Mouse (Mus musculus) heart, embryonic 15.5 days (tissue): Measurements from ENCODE around the gene Xrcc1. TPM values are rescaled to one million over a fixed set of nuclear protein-coding genes. Genes with fewer than 3 reads are reported as not detected.
A peak's percentile ranks its signal among the peaks of the same experiment; 100 is the strongest.
"Not testable (repeated sequence)": the region's sequence is repeated elsewhere in the genome, so short reads cannot be mapped to it uniquely, and the experiment has no call there.

Source experiments
- ATAC-seq: fragments of 200-750 bp; cut with Nextera tagmentation; replicated peaks from 2 replicates; pipeline ENCODE4 v1.8.0; 2017; ENCODE audit warnings: low read depth, moderate TSS enrichment; ENCODE audit not compliant: insufficient number of reproducible peaks, insufficient read depth, low FRiP score
- H3K27ac ChIP-seq: fragments of 300-500 bp; sonication (generic); 2 replicates; pipeline ENCODE4 v1.5.1; 2015; ENCODE audit warnings: mild to moderate bottlenecking, inconsistent platforms
- H3K27me3 ChIP-seq: fragments of 300-500 bp; sonication (generic); 2 replicates; pipeline ENCODE4 v1.6.1; 2015; ENCODE audit warnings: inconsistent platforms
- H3K36me3 ChIP-seq: fragments of 300-500 bp; sonication (generic); 2 replicates; pipeline ENCODE4 v1.6.1; 2015; ENCODE audit warnings: mild to moderate bottlenecking, inconsistent platforms
- H3K4me1 ChIP-seq: fragments of 300-500 bp; sonication (generic); replicated peaks from 2 replicates; pipeline ENCODE4 v1.6.1; 2015; ENCODE audit warnings: inconsistent platforms
- H3K4me2 ChIP-seq: fragments of 300-500 bp; sonication (generic); 2 replicates; pipeline ENCODE4 v1.6.1; 2015; ENCODE audit warnings: inconsistent platforms, mild to moderate bottlenecking, moderate library complexity
- H3K4me3 ChIP-seq: fragments of 300-500 bp; sonication (generic); 2 replicates; pipeline ENCODE4 v1.5.1; 2015; ENCODE audit warnings: mild to moderate bottlenecking, inconsistent platforms
- H3K9ac ChIP-seq: fragments of 300-500 bp; sonication (generic); 2 replicates; pipeline ENCODE4 v1.6.1; 2015; ENCODE audit warnings: mild to moderate bottlenecking, inconsistent platforms
- H3K9me3 ChIP-seq: fragments of 300-500 bp; sonication (generic); replicated peaks from 2 replicates; pipeline ENCODE4 v1.6.1; 2016; ENCODE audit warnings: inconsistent platforms
- WGBS: fragments of 180-500 bp; shearing (Covaris S2); methylation state at CpG from one replicate; pipeline ENCODE4 v1.1.7; 2015; ENCODE audit warnings: mixed read lengths; 5-methylcytosine and 5-hydroxymethylcytosine counted together
- polyA plus RNA-seq: library from polyadenylated mRNA; unstranded; fragments of >200 nt; fragmentation: Nextera tagmentation; extraction: Ambion mirVana; gene quantifications from 2 replicates; pipeline ENCODE4 v1.2.1, GENCODE M21; 2015

Gene Xrcc1
- polyA plus RNA-seq, 1 experiment from 2014 or later, result 56.6 TPM

- Histone ChIP-seq H3K9me3 (no peaks in the 10 kb centered on the region), H3K27me3 (peaks cover 8% of the 10 kb centered on the region; the same call in 1 of the 2 replicates), H3K4me2 (peak overlapping the region; percentile 87), H3K9ac (peak overlapping the region; percentile 90), H3K4me3 (peak overlapping the region; percentile 67), H3K4me1 (peaks cover 33% of the 10 kb centered on the region), H3K27ac (peak overlapping the region; percentile 99), H3K36me3 (no peaks in the 10 kb centered on the region)
- ATAC-seq, result no peak
- WGBS, result 2% methylated on average over 20 of the region's 20 CpGs
These were observed 38.4 kb upstream of the Xrcc1 start for GRCm38 (mm10) chr7:24507726-24508114.

GRCm38 (mm10) chr7:24512355-24512754, 33.7 kb upstream of the Xrcc1 start, which contains the start of gene AC161166.1:
AC161166.1 (minus strand) TSS chr7:24512455.
- no peak within 1 kb of the TSS for H3K27ac ChIP-seq
- no peak within 1 kb of the TSS for H3K4me3 ChIP-seq
- H3K36me3 ChIP-seq, result peaks cover 7% of the 10 kb centered on the region; the same call in 1 of the 2 replicates
- H3K27me3 ChIP-seq, result no peaks in the 10 kb centered on the region
- H3K4me1 ChIP-seq, result peaks cover 8% of the 10 kb centered on the region; the same call in 1 of the 2 replicates
- no peak within 1 kb of the TSS for H3K4me2 ChIP-seq
- 94% methylated on average over 7 of the region's 7 CpGs for WGBS
- ATAC-seq, result no peak
- H3K9ac ChIP-seq, result no peak within 1 kb of the TSS
- H3K9me3 ChIP-seq, result no peaks in the 10 kb centered on the region

- not testable (repeated sequence) for H3K4me1 ChIP-seq, H3K9ac ChIP-seq, H3K27me3 ChIP-seq, H3K27ac ChIP-seq, H3K4me3 ChIP-seq, H3K4me2 ChIP-seq, H3K9me3 ChIP-seq, H3K36me3 ChIP-seq, ATAC-seq
- 78% methylated on average over 8 of the region's 8 CpGs for WGBS
These were observed 29.8 kb upstream of the Xrcc1 start for GRCm38 (mm10) chr7:24516319-24516718.

GRCm38 (mm10) chr7:24517077-24517476, 29.0 kb upstream of the Xrcc1 start:
- no peak for ATAC-seq
- Histone ChIP-seq H3K4me1 (no peaks in the 10 kb centered on the region), H3K4me2 (no peak overlapping the region), H3K27me3 (no peaks in the 10 kb centered on the region), H3K4me3 (no peak overlapping the region), H3K9ac (no peak overlapping the region), H3K36me3 (peaks cover 7% of the 10 kb centered on the region; the same call in 1 of the 2 replicates), H3K9me3 (no peaks in the 10 kb centered on the region), H3K27ac (no peak overlapping the region)
- WGBS, result 60% methylated on average over 5 of the region's 5 CpGs

GRCm38 (mm10) chr7:24517654-24518053, 28.4 kb upstream of the Xrcc1 start:
- Histone ChIP-seq H3K27me3 (no peaks in the 10 kb centered on the region), H3K4me1 (no peaks in the 10 kb centered on the region), H3K4me2 (no peak overlapping the region), H3K4me3 (no peak overlapping the region), H3K27ac (no peak overlapping the region), H3K36me3 (peaks cover 7% of the 10 kb centered on the region; the same call in 1 of the 2 replicates), H3K9ac (no peak overlapping the region), H3K9me3 (no peaks in the 10 kb centered on the region)
- ATAC-seq, result no peak
- 60% methylated on average over 6 of the region's 6 CpGs for WGBS

GRCm38 (mm10) chr7:24519130-24519529, 27.0 kb upstream of the Xrcc1 start:
- no peaks in the 10 kb centered on the region for H3K9me3 ChIP-seq
- no peak overlapping the region for H3K27ac ChIP-seq
- no peaks in the 10 kb centered on the region for H3K27me3 ChIP-seq
- peaks cover 7% of the 10 kb centered on the region; the same call in 1 of the 2 replicates for H3K36me3 ChIP-seq
- no peak overlapping the region for H3K4me2 ChIP-seq
- H3K4me1 ChIP-seq, result no peaks in the 10 kb centered on the region
- 53% methylated on average over 3 of the region's 3 CpGs for WGBS
- no peak overlapping the region for H3K9ac ChIP-seq
- H3K4me3 ChIP-seq, result no peak overlapping the region
- no peak for ATAC-seq

GRCm38 (mm10) chr7:24520054-24520453, 26.0 kb upstream of the Xrcc1 start:
- not testable (repeated sequence) for ATAC-seq, H3K9ac ChIP-seq, H3K4me1 ChIP-seq, H3K4me2 ChIP-seq, H3K27ac ChIP-seq, H3K9me3 ChIP-seq, H3K36me3 ChIP-seq, H3K27me3 ChIP-seq, H3K4me3 ChIP-seq
- 84% methylated on average over 10 of the region's 10 CpGs for WGBS

- H3K36me3 ChIP-seq, result no peaks in the 10 kb centered on the region
- no peak overlapping the region for H3K9ac ChIP-seq
- no peaks in the 10 kb centered on the region for H3K4me1 ChIP-seq
- no peak overlapping the region for H3K27ac ChIP-seq
- no peak overlapping the region for H3K4me3 ChIP-seq
- H3K27me3 ChIP-seq, result no peaks in the 10 kb centered on the region
- WGBS, result 48% methylated on average over 5 of the region's 5 CpGs
- H3K9me3 ChIP-seq, result no peaks in the 10 kb centered on the region
- no peak for ATAC-seq
- H3K4me2 ChIP-seq, result no peak overlapping the region
These were observed 23.3 kb upstream of the Xrcc1 start for GRCm38 (mm10) chr7:24522805-24523204.

- H3K27ac ChIP-seq, result no peak overlapping the region
- no peak for ATAC-seq
- 77% methylated on average over 6 of the region's 6 CpGs for WGBS
- no peaks in the 10 kb centered on the region for H3K27me3 ChIP-seq
- H3K4me2 ChIP-seq, result no peak overlapping the region
- no peaks in the 10 kb centered on the region for H3K36me3 ChIP-seq
- H3K4me1 ChIP-seq, result no peaks in the 10 kb centered on the region
- no peaks in the 10 kb centered on the region for H3K9me3 ChIP-seq
- no peak overlapping the region for H3K9ac ChIP-seq
- no peak overlapping the region for H3K4me3 ChIP-seq
These were observed 22.4 kb upstream of the Xrcc1 start for GRCm38 (mm10) chr7:24523723-24524122.

GRCm38 (mm10) chr7:24524978-24525377, 21.1 kb upstream of the Xrcc1 start:
- H3K4me1 ChIP-seq, result peaks cover 8% of the 10 kb centered on the region
- H3K9ac ChIP-seq, result no peak overlapping the region
- no peak overlapping the region for H3K4me3 ChIP-seq
- H3K4me2 ChIP-seq, result no peak overlapping the region
- ATAC-seq, result no peak
- no peaks in the 10 kb centered on the region for H3K27me3 ChIP-seq
- no peak overlapping the region for H3K27ac ChIP-seq
- 81% methylated on average over 6 of the region's 6 CpGs for WGBS
- H3K36me3 ChIP-seq, result no peaks in the 10 kb centered on the region
- no peaks in the 10 kb centered on the region for H3K9me3 ChIP-seq

- H3K4me2 ChIP-seq, result no peak overlapping the region
- H3K27me3 ChIP-seq, result no peaks in the 10 kb centered on the region
- peaks cover 8% of the 10 kb centered on the region for H3K4me1 ChIP-seq
- no peak overlapping the region for H3K27ac ChIP-seq
- H3K9me3 ChIP-seq, result no peaks in the 10 kb centered on the region
- H3K36me3 ChIP-seq, result no peaks in the 10 kb centered on the region
- no peak overlapping the region for H3K4me3 ChIP-seq
- no peak overlapping the region for H3K9ac ChIP-seq
- no peak for ATAC-seq
- WGBS, result 76% methylated on average over 12 of the region's 12 CpGs
These were observed 20.2 kb upstream of the Xrcc1 start for GRCm38 (mm10) chr7:24525686-24526420.

- Histone ChIP-seq H3K36me3 (peaks cover 8% of the 10 kb centered on the region), H3K4me1 (peaks cover 21% of the 10 kb centered on the region), H3K27me3 (no peaks in the 10 kb centered on the region), H3K9ac (no peak overlapping the region), H3K27ac (no peak overlapping the region), H3K4me2 (no peak overlapping the region), H3K4me3 (no peak overlapping the region), H3K9me3 (no peaks in the 10 kb centered on the region)
- WGBS, result 89% methylated on average over 11 of the region's 11 CpGs
- ATAC-seq, result no peak
These were observed 17.2 kb upstream of the Xrcc1 start for GRCm38 (mm10) chr7:24528861-24529260.
